Mouse (Mus musculus) gonadal fat pad, adult 2 months (tissue): ENCODE measurements around the gene Gsdme. TPM values are rescaled to one million over a fixed set of nuclear protein-coding genes. Genes with fewer than 3 reads are reported as not detected.

Experiments
- DNase-seq: peaks from one replicate; pipeline ENCODE4 v3.0.0-alpha.2; 2012; ENCODE audit warnings: low read depth
- polyA plus RNA-seq: library from polyadenylated mRNA; depleted of rRNA; stranded (reverse); fragments of >200 nt; gene quantifications from 2 replicates; pipeline ENCODE4 v1.2.3, GENCODE M21; 2012

The Gsdme gene
- polyA plus RNA-seq, 1 experiment, result 6.7 TPM

DNA sequence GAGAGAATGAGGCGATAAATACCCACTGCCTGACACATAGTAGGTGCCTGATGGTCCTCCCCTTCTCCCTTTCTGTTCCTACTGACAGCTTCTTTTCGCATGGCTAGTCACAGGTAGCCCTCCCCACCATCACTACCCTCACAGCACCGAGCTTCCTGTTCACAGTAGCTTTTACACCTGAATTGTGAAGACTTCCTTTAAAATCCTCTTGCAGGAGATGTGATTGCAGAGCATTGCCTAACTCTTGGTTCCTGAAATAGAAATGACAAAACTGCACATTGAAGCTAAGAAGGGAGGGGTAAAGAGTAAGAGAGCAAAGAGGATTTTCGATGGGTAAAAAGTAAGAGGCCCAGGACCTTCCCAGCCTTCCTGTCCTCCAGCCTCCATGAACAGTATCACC, 18.7 kb downstream of the Gsdme start:
- no peak for DNase-seq

DNA sequence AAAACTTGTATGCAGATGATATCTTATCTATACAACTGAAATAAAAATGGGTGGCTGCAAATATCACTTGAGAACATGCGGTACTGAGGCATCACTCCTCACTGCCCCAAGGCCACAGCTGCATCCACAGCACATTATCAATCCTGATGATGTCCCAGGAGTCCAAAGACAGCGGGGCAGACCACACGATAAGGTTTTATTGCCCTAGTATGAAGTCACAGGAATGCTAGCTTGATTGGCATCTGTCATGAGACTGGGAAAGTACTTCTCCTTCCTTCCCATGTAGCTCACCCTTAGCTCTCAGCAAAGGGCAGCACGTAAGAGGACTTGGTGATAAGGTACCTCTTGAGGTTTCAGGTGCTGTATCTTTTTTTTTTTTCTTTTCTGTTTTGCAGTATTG, 19.5 kb downstream of the Gsdme start:
- DNase-seq, result no peak

DNA sequence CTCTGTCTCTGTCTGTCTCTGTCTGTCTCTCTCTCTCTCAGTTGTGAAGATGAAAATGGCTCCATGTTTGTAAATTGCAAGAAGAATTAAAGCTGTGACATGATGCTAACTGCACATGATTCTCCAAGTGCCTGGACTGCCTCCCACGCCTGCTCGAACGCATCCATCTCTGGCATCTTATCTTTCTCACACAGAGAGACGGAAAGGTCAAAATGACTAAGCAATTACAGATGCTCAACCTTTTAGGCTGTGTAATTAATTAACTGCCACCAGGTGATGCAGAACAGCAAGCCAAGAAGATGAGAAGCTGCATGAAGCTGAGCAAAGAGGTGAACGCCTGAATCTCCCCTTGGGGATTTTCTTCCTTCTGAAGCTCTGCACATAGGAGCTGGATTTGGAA, 23.2 kb downstream of the Gsdme start:
- no peak for DNase-seq

GRCm38 (mm10) chr6:50239902-50240301, 23.8 kb downstream of the Gsdme start:
- DNase-seq, result no peak

- DNase-seq, result no peak
Observed at GRCm38 (mm10) chr6:50237963-50238362, 25.7 kb downstream of the Gsdme start.

GRCm38 (mm10) chr6:50232984-50233383, 30.7 kb downstream of the Gsdme start:
- DNase-seq, result no peak

DNA sequence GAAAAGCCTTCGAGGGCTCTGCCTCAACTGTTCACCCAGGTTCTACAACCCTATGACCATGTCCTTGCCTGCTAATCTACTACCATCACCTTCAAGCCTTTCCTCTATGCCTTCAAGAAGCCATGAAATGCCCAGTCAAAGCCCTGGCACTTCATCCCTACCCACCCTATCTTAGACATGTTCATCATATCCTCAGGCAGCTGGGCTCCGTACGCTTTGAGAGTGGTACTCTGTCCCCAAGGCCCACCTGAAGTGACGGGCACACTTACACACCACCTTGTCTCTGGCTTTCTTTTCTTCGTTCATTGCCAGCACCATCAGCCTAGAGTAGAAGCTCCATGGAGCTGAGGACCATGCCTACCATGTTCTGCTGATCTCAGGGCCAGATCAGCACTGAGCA, 32.4 kb downstream of the Gsdme start:
- no peak for DNase-seq

DNA sequence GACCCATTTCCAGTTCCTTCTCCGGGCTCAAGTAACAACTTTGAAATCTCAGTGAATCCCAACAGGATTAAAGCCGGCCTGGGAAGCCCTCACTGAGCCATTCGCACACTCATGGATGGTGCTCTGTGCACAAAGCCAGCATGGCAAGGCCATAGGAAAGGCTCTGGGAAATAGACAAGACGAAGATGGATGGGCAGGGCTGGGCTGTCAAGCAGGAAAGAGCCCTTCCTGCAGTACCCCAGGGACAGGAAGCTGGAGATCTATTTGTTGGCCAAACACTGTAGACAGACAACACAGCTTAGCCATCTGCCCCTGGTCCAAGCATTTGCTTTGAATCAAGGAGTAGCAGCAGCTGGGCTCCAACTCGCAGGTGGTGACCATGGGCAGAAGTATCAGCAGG, 35.5 kb downstream of the Gsdme start:
- DNase-seq, result no peak

GRCm38 (mm10) chr6:50225232-50225631, 38.4 kb downstream of the Gsdme start:
- no peak for DNase-seq

DNA sequence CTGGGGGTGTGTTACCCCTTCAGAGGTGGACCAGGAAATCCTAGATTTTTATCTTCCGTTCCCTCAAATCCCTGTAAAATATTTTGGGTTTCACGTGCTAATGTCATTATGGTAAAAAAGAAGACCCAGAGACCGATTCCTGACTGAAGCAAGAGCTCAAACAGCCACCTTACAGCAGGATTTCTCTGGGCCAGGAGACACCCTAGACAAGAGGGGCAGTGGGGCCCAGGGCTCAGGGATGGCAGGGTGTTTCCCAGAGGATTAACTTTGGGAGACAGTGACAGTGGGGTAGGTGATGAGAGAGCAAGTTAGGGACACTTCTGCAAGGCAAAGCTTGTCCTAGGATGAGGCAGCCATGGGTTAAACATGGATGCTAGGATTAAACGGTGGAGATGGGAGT, 40.1 kb downstream of the Gsdme start:
- no peak for DNase-seq

DNA sequence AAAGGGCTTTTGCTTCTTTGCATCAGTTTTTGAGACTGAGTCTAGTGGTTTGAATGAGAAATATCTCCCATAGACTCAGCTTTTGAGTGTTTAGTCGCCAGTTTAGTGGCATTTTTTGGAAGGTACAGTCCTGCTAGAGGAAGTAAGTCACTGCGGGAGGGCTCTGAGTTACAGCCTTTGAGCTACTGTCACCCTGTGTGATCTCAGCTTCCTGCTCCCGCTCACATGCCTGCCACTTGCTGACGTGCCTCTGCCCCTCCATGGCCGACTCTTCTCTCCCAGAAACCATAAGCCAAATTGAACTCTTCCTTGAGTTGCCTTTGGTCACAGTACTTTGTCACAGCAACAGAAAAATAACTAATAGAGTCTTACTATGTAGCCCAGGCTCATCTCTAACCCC, 40.7 kb downstream of the Gsdme start:
- DNase-seq, result no peak

- DNase-seq, result no peak
Observed at GRCm38 (mm10) chr6:50222351-50222750, 41.3 kb downstream of the Gsdme start.

- no peak for DNase-seq
Observed at GRCm38 (mm10) chr6:50220863-50221262, 42.8 kb downstream of the Gsdme start.

DNA sequence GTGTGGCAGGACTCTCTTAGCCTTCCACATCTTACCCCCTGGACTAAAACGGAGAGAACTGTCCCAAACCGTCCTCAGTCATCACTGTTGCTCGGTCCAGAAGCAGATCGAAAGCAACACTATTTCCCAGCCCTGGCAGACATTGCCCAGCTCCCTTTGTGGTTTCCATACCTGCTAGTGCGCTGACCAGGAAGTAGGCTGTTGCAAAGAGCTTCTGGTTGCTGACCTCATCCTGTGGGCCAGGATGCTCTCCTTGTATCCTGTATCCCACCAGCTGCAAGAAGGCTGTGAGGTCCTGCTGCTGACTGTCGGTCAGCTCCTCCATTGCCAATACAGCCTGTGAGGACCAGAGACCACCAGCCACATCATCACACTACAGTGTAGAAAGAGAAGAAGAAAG, 44.6 kb downstream of the Gsdme start:
- no peak for DNase-seq

GRCm38 (mm10) chr6:50218628-50219027, 45.0 kb downstream of the Gsdme start:
- DNase-seq, result no peak

GRCm38 (mm10) chr6:50215986-50216385, 47.7 kb downstream of the Gsdme start:
- no peak for DNase-seq

- no peak for DNase-seq
Observed at GRCm38 (mm10) chr6:50215373-50215745, 48.3 kb downstream of the Gsdme start.

GRCm38 (mm10) chr6:50214711-50215372, 48.8 kb downstream of the Gsdme start:
- DNase-seq, result no peak

DNA sequence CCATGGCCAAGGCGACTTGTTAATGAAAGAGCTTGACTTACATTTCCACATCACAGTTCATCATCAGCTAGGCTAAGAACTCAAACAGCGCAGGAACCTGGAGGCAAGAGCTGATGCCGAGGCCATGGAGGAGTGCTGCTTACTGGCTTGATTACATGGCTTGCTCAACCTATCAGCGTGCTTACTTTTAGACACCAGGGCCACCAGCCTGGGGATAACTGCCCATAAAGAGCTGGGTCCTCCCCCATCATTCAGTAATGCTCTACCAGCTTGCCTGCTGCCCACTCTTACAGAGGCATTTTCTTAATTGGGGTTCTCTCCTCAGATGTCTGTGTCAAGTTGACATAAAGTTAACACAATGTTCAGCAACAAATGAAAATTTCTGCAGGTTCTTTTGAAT, 58.6 kb downstream of the Gsdme start:
- no peak for DNase-seq

GRCm38 (mm10) chr6:50204356-50204755, 59.3 kb downstream of the Gsdme start:
- no peak for DNase-seq

GRCm38 (mm10) chr6:50193851-50194250, 69.8 kb downstream of the Gsdme start:
- no peak for DNase-seq

DNA sequence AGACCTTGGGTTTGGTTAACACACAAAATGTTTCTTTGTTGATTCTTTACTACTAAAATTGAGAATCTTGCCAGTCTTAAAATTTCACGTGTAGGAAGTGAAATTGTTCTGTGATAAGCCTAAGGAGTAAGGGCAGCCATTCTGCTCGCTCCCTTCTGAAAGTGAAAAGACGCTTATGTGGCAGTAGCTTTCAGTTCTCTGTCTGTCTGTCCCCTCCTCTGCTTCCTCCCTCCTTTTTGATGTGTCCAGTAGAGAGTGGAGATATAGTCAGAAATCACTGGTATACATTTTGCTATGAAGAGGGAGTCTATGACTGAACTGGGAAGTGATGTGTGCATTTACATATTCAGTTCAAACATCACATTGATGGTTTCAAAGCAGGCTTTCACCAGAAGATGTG, 70.8 kb downstream of the Gsdme start:
- no peak for DNase-seq

DNA sequence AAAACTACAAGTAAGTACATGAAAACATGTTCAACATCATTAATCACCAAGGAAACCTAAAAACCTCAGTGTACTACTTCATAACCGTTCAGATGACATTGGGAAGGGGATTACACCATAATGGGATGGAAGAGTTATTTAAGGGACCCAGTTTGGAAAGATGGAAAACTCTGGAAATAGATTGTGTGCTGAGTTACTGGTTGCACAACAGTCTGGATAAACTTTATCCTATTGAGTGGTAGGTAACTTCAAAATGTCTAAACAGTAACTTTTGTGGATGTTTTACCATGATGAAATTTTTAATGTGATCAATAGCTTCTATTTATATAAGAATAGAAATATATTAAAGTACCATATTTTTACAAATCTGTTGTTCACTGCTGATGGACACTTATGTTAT, 71.5 kb downstream of the Gsdme start:
- no peak for DNase-seq

GRCm38 (mm10) chr6:50191605-50192004, 72.1 kb downstream of the Gsdme start:
- no peak for DNase-seq
